Mouse (Mus musculus): ENCODE measurements around the gene Ncaph. TPM values are rescaled to one million over a fixed set of nuclear protein-coding genes. Genes with fewer than 3 reads are reported as not detected.

Ncaph gene
- polyA plus RNA-seq, 1 experiment, result 34.6 TPM

DNA sequence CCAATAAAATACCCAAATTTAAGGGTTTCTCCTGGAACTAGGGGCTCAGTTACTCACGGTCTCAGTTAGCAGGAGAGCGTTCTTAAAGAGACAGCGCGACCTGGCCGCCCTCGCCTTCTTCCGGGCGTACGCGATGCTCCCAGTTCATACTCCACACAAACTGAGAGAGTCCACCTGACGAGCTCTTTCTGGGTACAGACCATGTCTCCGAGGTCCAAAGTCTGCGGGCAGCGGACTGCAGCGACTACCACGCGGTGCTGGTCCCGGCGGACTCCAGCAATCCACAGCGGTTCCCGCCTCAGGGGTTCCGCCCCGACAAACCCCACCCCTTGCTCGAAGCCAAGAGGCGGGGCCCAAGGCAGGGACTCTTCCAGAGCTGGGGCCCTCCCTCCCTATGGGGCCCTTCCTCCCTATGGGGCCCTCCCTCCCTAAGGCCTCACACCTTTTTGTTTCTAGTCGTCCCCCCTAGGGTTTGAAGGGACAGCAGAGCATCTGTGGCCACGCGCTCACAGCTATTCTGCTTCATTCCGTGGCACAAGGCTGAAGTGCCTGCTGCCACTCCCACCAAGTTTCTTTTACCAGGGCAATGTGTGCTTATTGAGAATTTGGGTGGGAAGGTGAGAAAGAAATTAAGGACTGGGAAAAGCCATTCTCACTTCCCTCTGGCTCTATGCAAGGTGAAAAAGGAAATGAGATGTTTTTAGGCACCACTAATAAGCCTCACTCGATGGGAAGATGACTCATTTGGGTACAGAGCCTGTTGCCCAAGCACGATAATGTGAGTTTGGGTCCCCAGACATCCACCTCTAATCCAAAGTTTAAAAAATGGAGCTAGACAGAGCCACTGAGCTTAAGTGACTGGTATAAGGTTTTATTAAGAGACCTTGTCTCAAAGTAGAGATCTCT lies 9.7 kb upstream of the Ncaph start, which contains the start of gene Itpripl1:
Itpripl1 (minus strand) TSS at position 285 of the 906 bp plus-strand sequence.
- Histone ChIP-seq H3K27me3 (ENCODE audit: control insufficient read depth, insufficient read depth, insufficient read length) (no peaks in the 10 kb centered on the region), H3K79me2 (ENCODE audit: control insufficient read depth, insufficient read depth) (no peaks in the 10 kb centered on the region), H3ac (ENCODE audit: control insufficient read depth, insufficient read length, low read depth) (peak within 1 kb of the TSS; percentile 75), H3K4me3 (ENCODE audit: insufficient read depth, poor library complexity, severe bottlenecking) (peak within 1 kb of the TSS; percentile 26), H3K79me3 (ENCODE audit: low read depth) (no peaks in the 10 kb centered on the region), H3K36me3 (ENCODE audit: control insufficient read depth, insufficient read depth) (no peaks in the 10 kb centered on the region)
- no peak for TF ChIP-seq MYOG (IDR thresholded peaks at IDR 0.05; ENCODE audit: control insufficient read depth, extremely low read depth, insufficient read length)
- no peak for TF ChIP-seq CTCF (IDR thresholded peaks at IDR 0.05; ENCODE audit: control insufficient read depth, insufficient read depth, insufficient read length)
- TF ChIP-seq MAX (IDR thresholded peaks at IDR 0.05), result no peak
- TF ChIP-seq MYOD1 (IDR thresholded peaks at IDR 0.05; ENCODE audit: control insufficient read depth, insufficient read length, low read depth), result no peak
- no peak for TF ChIP-seq USF1 (IDR thresholded peaks at IDR 0.05; ENCODE audit: low read depth)
- TF ChIP-seq FOSL1 (IDR thresholded peaks at IDR 0.05; ENCODE audit: insufficient read depth, low read length, poor library complexity, severe bottlenecking), result no peak
- no peak for TF ChIP-seq CEBPB (IDR thresholded peaks at IDR 0.05; ENCODE audit: low read depth)

DNA sequence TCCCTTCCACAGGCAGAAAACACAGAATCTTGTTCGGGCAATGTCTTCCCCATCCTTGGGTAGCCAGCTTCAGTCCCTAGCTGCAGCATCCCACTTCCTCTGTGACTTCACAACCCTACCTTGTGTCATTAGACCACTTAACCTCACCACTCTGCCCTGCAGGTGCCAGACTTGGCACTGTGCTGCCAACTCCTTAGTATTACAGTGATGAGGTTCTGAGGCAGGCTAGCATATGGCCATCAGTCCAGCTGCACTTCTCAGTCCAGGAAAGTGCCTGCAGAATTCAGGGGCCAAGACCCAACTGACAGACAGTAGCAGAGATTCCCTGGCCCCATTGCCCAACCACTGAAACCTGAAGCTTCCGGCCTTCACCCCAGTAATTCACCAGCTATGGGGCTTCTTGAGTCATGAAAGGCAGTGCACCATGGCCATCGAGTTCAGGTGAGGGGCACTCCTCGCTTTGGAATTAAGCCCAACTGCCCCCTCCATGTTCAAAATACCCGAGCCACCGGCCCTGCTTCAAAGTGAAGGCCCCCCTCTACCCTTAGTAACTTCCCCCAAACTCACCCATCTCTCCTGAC lies 8.9 kb upstream of the Ncaph start:
- Histone ChIP-seq H3K27me3 (ENCODE audit: control insufficient read depth, insufficient read depth, insufficient read length) (no peaks in the 10 kb centered on the region), H3K79me3 (ENCODE audit: low read depth) (no peaks in the 10 kb centered on the region)

DNA sequence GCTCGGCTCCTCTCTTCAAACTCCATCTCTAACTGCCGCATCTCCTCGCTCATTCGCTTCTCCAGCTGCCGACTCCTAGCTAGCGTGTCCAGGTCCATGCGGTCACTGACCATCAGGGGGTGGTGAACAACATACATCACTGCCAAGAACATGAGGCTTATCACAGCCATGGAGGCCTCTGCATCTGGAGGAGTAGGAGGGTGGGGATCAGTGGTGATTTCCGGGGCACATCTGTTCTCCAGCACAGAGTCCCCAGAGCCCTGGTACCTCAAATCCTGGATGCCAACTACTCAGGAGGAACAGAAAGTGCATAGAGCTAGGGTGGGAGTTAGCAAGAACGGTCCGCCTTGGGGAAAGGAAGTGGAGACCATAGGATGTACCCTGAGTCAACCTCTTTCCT lies 8.3 kb upstream of the Ncaph start:
- Histone ChIP-seq H3K79me2 (ENCODE audit: control insufficient read depth, insufficient read depth) (no peaks in the 10 kb centered on the region), H3ac (ENCODE audit: control insufficient read depth, insufficient read length, low read depth) (no peak overlapping the region), H3K79me3 (ENCODE audit: low read depth) (no peaks in the 10 kb centered on the region), H3K4me3 (ENCODE audit: insufficient read depth, poor library complexity, severe bottlenecking) (no peak overlapping the region), H3K36me3 (ENCODE audit: control insufficient read depth, insufficient read depth) (no peaks in the 10 kb centered on the region), H3K27me3 (ENCODE audit: control insufficient read depth, insufficient read depth, insufficient read length) (no peaks in the 10 kb centered on the region)
- no peak for TF ChIP-seq FOSL1 (IDR thresholded peaks at IDR 0.05; ENCODE audit: insufficient read depth, low read length, poor library complexity, severe bottlenecking)
- no peak for TF ChIP-seq CTCF (IDR thresholded peaks at IDR 0.05; ENCODE audit: control insufficient read depth, insufficient read depth, insufficient read length)
- TF ChIP-seq USF1 (IDR thresholded peaks at IDR 0.05; ENCODE audit: low read depth), result no peak
- TF ChIP-seq MAX (IDR thresholded peaks at IDR 0.05), result no peak
- TF ChIP-seq CEBPB (IDR thresholded peaks at IDR 0.05; ENCODE audit: low read depth), result no peak
- no peak for TF ChIP-seq MYOD1 (IDR thresholded peaks at IDR 0.05; ENCODE audit: control insufficient read depth, insufficient read length, low read depth)
- no peak for TF ChIP-seq MYOG (IDR thresholded peaks at IDR 0.05; ENCODE audit: control insufficient read depth, extremely low read depth, insufficient read length)

More for the DNA sequence above, 8.9 kb upstream of the Ncaph start:
- H3ac ChIP-seq (ENCODE audit: control insufficient read depth, insufficient read length, low read depth), result peak overlapping the region; percentile 4
- no peaks in the 10 kb centered on the region for H3K36me3 ChIP-seq (ENCODE audit: control insufficient read depth, insufficient read depth)
- TF ChIP-seq CTCF (IDR thresholded peaks at IDR 0.05; ENCODE audit: control insufficient read depth, insufficient read depth, insufficient read length) (no peak), USF1 (IDR thresholded peaks at IDR 0.05; ENCODE audit: low read depth) (no peak), MYOD1 (IDR thresholded peaks at IDR 0.05; ENCODE audit: control insufficient read depth, insufficient read length, low read depth) (no peak), FOSL1 (IDR thresholded peaks at IDR 0.05; ENCODE audit: insufficient read depth, low read length, poor library complexity, severe bottlenecking) (no peak), MYOG (IDR thresholded peaks at IDR 0.05; ENCODE audit: control insufficient read depth, extremely low read depth, insufficient read length) (no peak), MAX (IDR thresholded peaks at IDR 0.05) (no peak), CEBPB (IDR thresholded peaks at IDR 0.05; ENCODE audit: low read depth) (no peak)
- H3K79me2 ChIP-seq (ENCODE audit: control insufficient read depth, insufficient read depth), result no peaks in the 10 kb centered on the region
- peak overlapping the region; percentile 26 for H3K4me3 ChIP-seq (ENCODE audit: insufficient read depth, poor library complexity, severe bottlenecking)

DNA sequence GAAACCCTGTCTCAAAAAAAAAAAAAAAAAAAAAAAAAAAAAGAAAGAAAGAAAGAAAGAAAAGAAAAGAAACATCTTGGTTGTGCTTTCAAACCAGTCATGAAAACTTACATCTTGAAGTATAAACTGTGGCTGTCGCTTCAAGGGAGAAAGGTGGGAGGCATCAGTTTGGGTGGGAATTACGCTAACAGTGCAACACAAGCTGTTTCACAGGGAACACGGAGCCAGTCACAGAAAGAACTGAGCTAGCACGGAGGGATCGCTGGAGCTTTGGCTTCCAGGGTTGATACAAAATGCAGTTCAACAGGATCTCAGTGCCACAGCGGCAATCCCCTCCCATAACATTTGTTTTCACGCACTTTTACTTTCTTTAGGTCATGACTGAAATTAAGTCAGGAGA lies 6.3 kb upstream of the Ncaph start:
- no peaks in the 10 kb centered on the region for H3K27me3 ChIP-seq (ENCODE audit: control insufficient read depth, insufficient read depth, insufficient read length)
- no peaks in the 10 kb centered on the region for H3K36me3 ChIP-seq (ENCODE audit: control insufficient read depth, insufficient read depth)
- no peak for TF ChIP-seq MAX (IDR thresholded peaks at IDR 0.05)
- no peak for TF ChIP-seq MYOG (IDR thresholded peaks at IDR 0.05; ENCODE audit: control insufficient read depth, extremely low read depth, insufficient read length)
- no peak for TF ChIP-seq FOSL1 (IDR thresholded peaks at IDR 0.05; ENCODE audit: insufficient read depth, low read length, poor library complexity, severe bottlenecking)
- TF ChIP-seq MYOD1 (IDR thresholded peaks at IDR 0.05; ENCODE audit: control insufficient read depth, insufficient read length, low read depth), result no peak
- no peak for TF ChIP-seq CEBPB (IDR thresholded peaks at IDR 0.05; ENCODE audit: low read depth)
- no peaks in the 10 kb centered on the region for H3K79me3 ChIP-seq (ENCODE audit: low read depth)
- no peak overlapping the region for H3ac ChIP-seq (ENCODE audit: control insufficient read depth, insufficient read length, low read depth)
- no peak overlapping the region for H3K4me3 ChIP-seq (ENCODE audit: insufficient read depth, poor library complexity, severe bottlenecking)
- no peaks in the 10 kb centered on the region for H3K79me2 ChIP-seq (ENCODE audit: control insufficient read depth, insufficient read depth)

DNA sequence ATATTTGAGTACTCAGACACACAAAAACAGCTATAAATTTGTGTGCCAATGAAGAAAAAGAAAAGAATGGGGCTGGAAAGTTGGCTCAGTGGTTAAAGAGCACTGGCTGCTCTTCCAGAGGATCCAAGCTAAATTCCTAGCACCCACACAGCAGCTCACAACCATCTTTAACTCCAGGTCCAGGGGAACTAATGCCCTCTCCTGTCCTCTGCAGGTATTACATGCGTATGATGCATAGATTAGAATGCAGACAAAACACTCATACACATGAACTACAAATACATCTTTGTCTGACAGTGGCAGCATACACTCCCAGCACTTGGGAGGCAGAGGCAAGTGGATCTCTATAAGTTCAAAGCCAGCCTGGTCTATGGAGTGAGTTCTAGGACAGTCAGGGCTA lies 5.9 kb upstream of the Ncaph start:
- Histone ChIP-seq H3K27me3 (ENCODE audit: control insufficient read depth, insufficient read depth, insufficient read length) (no peaks in the 10 kb centered on the region), H3ac (ENCODE audit: control insufficient read depth, insufficient read length, low read depth) (no peak overlapping the region), H3K36me3 (ENCODE audit: control insufficient read depth, insufficient read depth) (no peaks in the 10 kb centered on the region), H3K4me3 (ENCODE audit: insufficient read depth, poor library complexity, severe bottlenecking) (no peak overlapping the region), H3K79me3 (ENCODE audit: low read depth) (no peaks in the 10 kb centered on the region), H3K79me2 (ENCODE audit: control insufficient read depth, insufficient read depth) (no peaks in the 10 kb centered on the region)
- no peak for TF ChIP-seq MYOD1 (IDR thresholded peaks at IDR 0.05; ENCODE audit: control insufficient read depth, insufficient read length, low read depth)
- no peak for TF ChIP-seq MYOG (IDR thresholded peaks at IDR 0.05; ENCODE audit: control insufficient read depth, extremely low read depth, insufficient read length)
- TF ChIP-seq CTCF (IDR thresholded peaks at IDR 0.05; ENCODE audit: control insufficient read depth, insufficient read depth, insufficient read length), result no peak
- no peak for TF ChIP-seq CEBPB (IDR thresholded peaks at IDR 0.05; ENCODE audit: low read depth)
- TF ChIP-seq FOSL1 (IDR thresholded peaks at IDR 0.05; ENCODE audit: insufficient read depth, low read length, poor library complexity, severe bottlenecking), result no peak
- no peak for TF ChIP-seq MAX (IDR thresholded peaks at IDR 0.05)
- no peak for TF ChIP-seq USF1 (IDR thresholded peaks at IDR 0.05; ENCODE audit: low read depth)
